Mouse (Mus musculus) olfactory bulb, adult 2 months (tissue): ENCODE results near the gene Kcnab3. TPM values are rescaled to one million over a fixed set of nuclear protein-coding genes. Genes with fewer than 3 reads are reported as not detected.

Source experiments
- H3K27ac ChIP-seq: fragments of 200-500 bp; 2 replicates; pipeline ENCODE4 v1.5.1; 2012; ENCODE audit warnings: low read depth, low read length; ENCODE audit not compliant: insufficient read depth
- H3K4me1 ChIP-seq: fragments of 200-500 bp; 2 replicates; pipeline ENCODE4 v1.6.1; 2012; ENCODE audit warnings: low read length; ENCODE audit not compliant: control insufficient read depth, insufficient read depth
- H3K4me3 ChIP-seq: fragments of 200-500 bp; 2 replicates; pipeline ENCODE4 v1.5.1; 2012; ENCODE audit warnings: mild to moderate bottlenecking, low read depth, low read length, moderate library complexity; ENCODE audit not compliant: insufficient read depth
- CTCF ChIP-seq: fragments of 200-500 bp; IDR thresholded peaks from 2 replicates; pipeline ENCODE4 v1.5.1; 2012; ENCODE audit warnings: low read depth, mild to moderate bottlenecking, low read length, moderate library complexity; ENCODE audit not compliant: insufficient read depth
- POLR2A ChIP-seq: fragments of 200-500 bp; IDR thresholded peaks from 2 replicates; pipeline ENCODE4 v1.6.1; 2012; ENCODE audit warnings: mild to moderate bottlenecking, low read depth, low read length, moderate library complexity; ENCODE audit not compliant: insufficient read depth
- WGBS: fragments of 180-500 bp; shearing (Covaris S2); methylation state at CpG from one replicate; pipeline ENCODE4 v1.1.7; 2018; 5-methylcytosine and 5-hydroxymethylcytosine counted together
- polyA plus RNA-seq: library from polyadenylated mRNA; stranded (reverse); fragments of >200 nt; gene quantifications from 2 replicates; pipeline ENCODE4 v1.2.4, GENCODE M21; 2012; ENCODE audit warnings: low replicate concordance; ENCODE audit not compliant: missing spikeins, insufficient read depth, insufficient read length

The Kcnab3 gene
- polyA plus RNA-seq, 1 experiment, result not detected

DNA sequence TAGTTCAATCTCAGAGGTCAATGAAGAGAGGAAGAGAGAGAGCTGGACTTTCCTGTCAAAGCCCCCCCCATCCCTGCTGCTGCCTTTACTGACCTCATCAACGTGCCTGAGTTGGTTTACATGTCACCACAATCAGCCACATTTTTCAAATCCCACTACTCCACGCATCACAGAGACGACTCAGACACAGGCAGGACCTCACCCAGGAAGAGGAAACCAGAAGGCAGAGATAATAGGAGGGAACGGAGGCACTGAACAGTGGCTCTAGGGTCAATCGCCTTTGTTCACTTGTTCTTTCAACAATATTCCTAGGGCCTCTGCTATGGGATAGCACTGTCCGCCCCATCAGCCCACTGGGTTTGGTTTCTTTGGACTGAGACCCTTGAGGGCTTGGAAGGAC is 1.6 kb downstream of the Kcnab3 start:
- Histone ChIP-seq H3K4me1 (peaks cover 42% of the 10 kb centered on the region), H3K4me3 (no peak overlapping the region), H3K27ac (no peak overlapping the region)
- TF ChIP-seq CTCF (no peak), POLR2A (no peak)
- WGBS, result 69% methylated on average over 6 of the region's 6 CpGs

DNA sequence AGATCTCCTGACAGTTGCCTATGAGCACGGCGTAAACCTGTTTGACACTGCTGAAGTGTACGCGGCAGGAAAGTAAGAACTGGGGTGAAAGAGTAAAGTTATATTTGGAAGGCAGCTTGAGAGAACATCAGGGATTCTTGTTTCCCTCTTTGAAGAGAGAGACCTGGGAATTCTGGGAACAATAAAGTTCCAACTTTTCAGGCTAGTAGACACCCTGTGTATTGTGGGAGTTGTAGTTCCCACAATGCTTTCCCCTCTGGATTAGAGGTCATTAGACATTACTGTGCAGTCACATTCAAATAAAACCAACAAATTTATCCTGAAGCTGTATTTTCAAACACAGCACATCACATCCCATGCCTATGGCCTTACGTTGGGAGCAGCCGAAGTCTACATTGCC is 2.5 kb downstream of the Kcnab3 start:
- TF ChIP-seq CTCF (no peak), POLR2A (no peak)
- no peak overlapping the region for H3K4me3 ChIP-seq
- 80% methylated on average over 6 of the region's 6 CpGs for WGBS
- peaks cover 41% of the 10 kb centered on the region for H3K4me1 ChIP-seq
- H3K27ac ChIP-seq, result no peak overlapping the region

DNA sequence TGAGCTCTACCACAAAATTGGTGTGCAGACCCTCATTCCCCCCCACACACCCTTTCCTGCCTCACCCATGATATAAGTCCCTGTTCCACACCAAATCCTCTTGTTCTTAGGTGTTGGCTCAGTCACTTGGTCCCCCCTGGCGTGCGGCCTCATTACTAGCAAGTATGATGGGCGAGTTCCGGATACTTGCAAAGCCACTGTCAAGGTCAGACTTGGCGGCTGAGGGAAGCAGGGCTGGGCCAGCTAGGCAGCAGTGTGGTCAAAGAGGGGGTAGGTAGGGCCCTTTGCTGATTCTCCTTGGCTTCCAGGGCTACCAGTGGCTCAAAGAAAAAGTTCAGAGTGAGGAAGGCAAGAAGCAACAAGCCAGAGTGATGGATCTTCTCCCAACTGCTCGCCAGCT is 5.1 kb downstream of the Kcnab3 start:
- Histone ChIP-seq H3K4me1 (peaks cover 43% of the 10 kb centered on the region), H3K27ac (no peak overlapping the region), H3K4me3 (no peak overlapping the region)
- WGBS, result 94% methylated on average over 6 of the region's 6 CpGs
- TF ChIP-seq POLR2A (no peak), CTCF (no peak)

DNA sequence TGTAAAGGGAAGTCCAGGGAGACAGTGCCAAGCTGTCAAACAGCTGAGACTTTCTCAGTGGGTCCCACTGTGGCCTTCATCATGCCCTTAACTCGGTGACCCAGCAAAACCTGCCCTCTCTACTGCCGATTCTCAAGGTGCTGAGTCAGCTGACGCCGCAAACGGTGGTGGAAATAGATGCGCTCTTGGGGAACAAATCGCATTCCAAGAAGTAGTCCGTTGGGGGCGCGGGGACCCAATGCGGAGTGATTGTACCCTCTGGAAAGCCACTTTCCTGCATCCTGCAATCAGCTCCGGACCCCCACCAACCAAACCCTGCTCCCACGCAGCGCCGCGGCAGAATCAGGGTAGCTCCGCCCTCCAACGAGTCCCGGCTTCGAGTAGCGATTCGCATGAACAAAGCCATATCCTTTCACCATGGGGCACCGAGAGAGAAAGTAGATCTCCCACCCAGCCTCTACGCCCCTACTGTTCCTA is 5.9 kb downstream of the Kcnab3 start:
- peaks cover 36% of the 10 kb centered on the region for H3K4me1 ChIP-seq
- under 1% methylated on average over 24 of the region's 24 CpGs for WGBS
- H3K4me3 ChIP-seq, result peak overlapping the region; percentile 49
- H3K27ac ChIP-seq, result peak overlapping the region; percentile 87
- peak; percentile 80 for TF ChIP-seq POLR2A
- TF ChIP-seq CTCF, result no peak

DNA sequence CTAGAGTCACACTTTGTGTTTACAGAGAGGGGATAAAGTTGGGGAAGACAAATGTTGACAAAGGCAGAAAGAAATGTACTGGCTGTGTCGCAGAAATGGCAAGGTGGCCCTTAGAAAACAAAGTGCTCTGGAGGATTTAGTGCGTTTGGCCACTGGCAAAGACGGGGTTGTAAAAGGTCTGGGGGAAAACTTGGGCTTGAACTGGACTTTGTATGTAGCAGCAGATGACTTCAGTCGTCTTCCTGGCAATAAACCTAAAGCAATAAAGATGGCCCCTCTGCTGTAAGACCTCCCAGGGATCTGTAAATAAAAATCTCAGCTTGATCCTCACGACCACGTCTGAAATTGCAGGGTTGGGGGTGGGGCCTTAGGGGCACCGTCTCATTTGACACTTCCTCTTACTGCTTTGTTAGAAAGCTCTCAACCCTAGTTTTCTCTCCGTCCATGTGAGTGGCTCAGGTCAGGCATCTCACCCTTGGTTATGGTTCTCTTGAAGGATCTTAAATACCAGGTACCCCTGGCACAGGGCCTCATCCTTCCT is 6.7 kb downstream of the Kcnab3 start:
- Histone ChIP-seq H3K4me1 (peaks cover 30% of the 10 kb centered on the region), H3K27ac (peak overlapping the region; percentile 87; the same call in 1 of the 2 replicates), H3K4me3 (no peak overlapping the region)
- 46% methylated on average over 8 of the region's 8 CpGs for WGBS
- no peak for TF ChIP-seq POLR2A
- no peak for TF ChIP-seq CTCF

DNA sequence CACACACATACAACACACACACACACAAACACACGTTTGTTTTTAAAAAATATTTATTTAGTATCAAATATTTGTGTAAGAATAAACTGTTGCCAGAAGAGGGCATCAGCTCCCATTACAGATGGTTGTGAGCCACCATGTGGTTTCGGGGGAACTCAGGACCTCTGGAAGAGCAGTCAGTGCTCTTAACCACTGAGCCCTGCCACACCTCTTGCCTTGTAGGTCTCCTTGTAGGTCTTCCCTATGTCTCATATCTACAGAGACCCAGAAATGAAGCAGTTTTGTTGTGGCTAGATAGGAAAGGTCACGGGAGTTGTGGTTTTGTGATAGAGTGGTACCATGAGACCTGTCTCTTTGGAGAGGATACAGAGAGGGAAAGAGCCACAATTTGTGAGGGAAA is 7.9 kb downstream of the Kcnab3 start:
- 41% methylated on average over 3 of the region's 3 CpGs for WGBS
- H3K4me3 ChIP-seq, result no peak overlapping the region
- TF ChIP-seq CTCF (no peak), POLR2A (no peak)
- H3K27ac ChIP-seq, result peak overlapping the region; percentile 85
- peaks cover 25% of the 10 kb centered on the region for H3K4me1 ChIP-seq

DNA sequence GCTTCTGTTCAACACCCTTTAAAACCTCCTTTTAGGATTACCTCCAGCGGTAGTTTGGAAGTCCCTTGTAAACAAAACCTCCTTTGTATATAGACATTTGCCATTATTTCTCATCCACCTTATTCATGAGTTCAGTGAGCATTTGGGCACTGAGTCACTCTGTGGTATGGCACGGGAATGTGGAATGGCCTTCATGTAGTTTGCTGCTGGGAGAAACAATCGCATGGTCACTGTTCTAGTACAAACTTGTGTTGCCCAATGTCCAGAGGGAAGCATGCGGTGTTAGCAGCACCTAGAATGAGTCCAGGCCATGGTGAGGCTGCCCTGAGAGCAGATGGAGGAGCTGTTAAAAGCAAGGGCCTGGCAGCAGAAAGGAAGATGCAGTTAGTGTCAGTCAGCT is 8.7 kb downstream of the Kcnab3 start:
- no peak overlapping the region for H3K4me3 ChIP-seq
- peaks cover 27% of the 10 kb centered on the region for H3K4me1 ChIP-seq
- 34% methylated on average over 4 of the region's 4 CpGs for WGBS
- peak overlapping the region; percentile 60 for H3K27ac ChIP-seq
- no peak for TF ChIP-seq CTCF
- no peak for TF ChIP-seq POLR2A

DNA sequence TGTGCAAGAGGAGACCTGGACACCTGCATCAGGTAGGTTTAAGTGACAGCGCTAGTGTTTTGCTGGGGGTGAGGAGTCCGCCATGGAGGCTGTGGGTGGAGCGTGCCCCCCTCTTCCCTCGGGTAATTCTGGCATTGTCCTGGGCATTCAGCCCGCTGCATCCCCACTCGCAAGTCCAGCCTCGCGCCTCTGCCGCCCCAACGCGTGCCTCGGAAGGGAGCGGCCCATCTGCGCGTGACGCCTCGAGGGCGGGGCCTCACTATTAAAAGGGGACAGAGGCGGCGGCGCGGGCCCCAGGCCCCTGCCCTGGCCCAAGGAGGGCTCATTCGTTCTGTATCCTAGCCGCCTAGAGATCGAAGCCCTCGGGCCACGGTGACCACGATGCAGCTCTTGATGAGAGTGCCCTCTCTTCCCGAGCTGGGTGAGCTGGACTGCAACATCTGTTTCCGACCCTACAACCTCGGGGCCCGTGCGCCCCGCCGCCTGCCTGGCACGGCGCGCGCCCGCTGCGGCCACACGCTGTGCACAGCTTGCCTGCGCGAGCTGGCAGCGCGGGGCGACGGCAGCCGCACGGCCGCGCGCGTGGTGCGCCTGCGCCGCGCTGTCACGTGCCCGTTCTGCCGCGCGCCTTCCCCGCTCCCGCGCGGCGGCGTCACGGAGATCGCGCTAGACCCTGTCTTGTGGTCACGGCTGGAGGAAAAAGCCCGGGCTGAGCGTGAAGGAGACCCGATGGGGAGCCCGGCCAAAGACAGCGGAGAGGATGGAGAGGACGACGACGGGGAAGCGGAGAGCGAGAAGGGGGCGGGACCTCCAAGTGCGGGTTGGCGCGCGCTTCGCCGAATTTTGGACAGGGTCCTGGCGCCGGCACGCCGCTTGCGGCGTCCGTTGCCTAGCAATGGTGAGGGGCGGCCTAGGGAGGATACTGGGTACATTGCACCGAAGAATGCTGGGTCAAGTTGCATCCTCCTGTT is 14.4 kb downstream of the Kcnab3 start, which contains the start of gene Rnf227:
TSS of gene Rnf227 (plus strand) at position 301 of the 971 bp plus-strand sequence.
- H3K4me1 ChIP-seq, result peaks cover 12% of the 10 kb centered on the region
- 1% methylated on average over 99 of the region's 99 CpGs for WGBS
- peak within 1 kb of the TSS; percentile 65 for H3K4me3 ChIP-seq
- H3K27ac ChIP-seq, result peak within 1 kb of the TSS; percentile 83
- TF ChIP-seq POLR2A (peak; percentile 74; the same call in 1 of the 2 replicates), CTCF (no peak)

DNA sequence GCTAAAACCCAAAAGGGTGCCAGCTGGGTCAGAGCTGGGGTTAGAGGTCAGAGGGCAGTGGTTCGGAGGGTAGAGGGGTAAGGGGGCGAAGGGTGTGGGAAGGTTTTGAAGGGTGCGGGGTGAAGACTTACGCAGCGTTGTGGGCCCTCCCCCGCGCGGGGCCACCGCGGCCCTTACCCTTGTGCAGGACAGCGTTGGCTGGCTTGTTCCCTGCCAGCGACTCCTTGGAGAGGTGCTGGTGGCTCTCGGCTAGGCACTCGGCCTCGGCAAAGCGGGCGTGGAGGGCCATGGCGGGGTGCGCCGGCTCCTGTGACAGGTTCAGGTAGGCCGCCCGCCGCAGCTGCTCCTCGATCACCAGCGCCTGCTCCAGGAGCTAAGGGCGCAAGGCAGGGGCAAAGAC is 20.4 kb downstream of the Kcnab3 start:
- Histone ChIP-seq H3K27ac (no peak overlapping the region), H3K4me1 (no peaks in the 10 kb centered on the region; the same call in none of the 2 replicates), H3K4me3 (no peak overlapping the region)
- 91% methylated on average over 26 of the region's 26 CpGs for WGBS
- TF ChIP-seq CTCF (no peak), POLR2A (no peak)
